Mouse (Mus musculus) brain, embryonic 14.5 days (tissue): Measurements from ENCODE around the gene Paics. TPM values are rescaled to one million over a fixed set of nuclear protein-coding genes. Genes with fewer than 3 reads are reported as not detected.
A peak's percentile ranks its signal among the peaks of the same experiment; 100 is the strongest.
"Not testable (repeated sequence)": the region's sequence is repeated elsewhere in the genome, so short reads cannot be mapped to it uniquely, and the experiment has no call there.

ENCODE experiments used
- DNase-seq: peaks from one replicate; pipeline ENCODE4 v3.0.0-alpha.2; 2011; ENCODE audit warnings: low read depth
- CTCF ChIP-seq: fragments of 200-500 bp; IDR thresholded peaks from 2 replicates; pipeline ENCODE4 v1.5.1; 2012; ENCODE audit warnings: inconsistent platforms, mild to moderate bottlenecking, moderate library complexity, borderline replicate concordance; ENCODE audit not compliant: insufficient read depth, insufficient read length; ENCODE audit errors: extremely low read depth
- POLR2A ChIP-seq: fragments of 200-500 bp; IDR thresholded peaks from 2 replicates; pipeline ENCODE4 v1.6.1; 2012; ENCODE audit warnings: mild to moderate bottlenecking, inconsistent platforms, borderline replicate concordance; ENCODE audit not compliant: poor library complexity, insufficient read depth, insufficient read length, severe bottlenecking; ENCODE audit errors: extremely low read depth
- polyA plus RNA-seq: library from polyadenylated mRNA; depleted of rRNA; stranded (reverse); fragments of >200 nt; gene quantifications from 2 replicates; pipeline ENCODE4 v1.2.3, GENCODE M21; 2012; rRNA removed

The Paics gene
- 94.4 and 103 TPM in 2 replicates for polyA plus RNA-seq

- DNase-seq, result peak; percentile 99
- TF ChIP-seq CTCF (no peak), POLR2A (peak; percentile 50; the same call in 1 of the 2 replicates)
These were observed at the start of gene Paics, which contains the start of gene Ppat for GRCm38 (mm10) chr5:76951106-76952027. Gene Paics (plus strand): TSS chr5:76951307. Gene Ppat (minus strand): TSS chr5:76951578.

GRCm38 (mm10) chr5:76902131-76902530 lies 49.0 kb upstream of the Paics start:
- DNase-seq, result no peak
- TF ChIP-seq POLR2A (no peak), CTCF (no peak)

GRCm38 (mm10) chr5:76904713-76905404 lies 46.2 kb upstream of the Paics start:
- TF ChIP-seq CTCF, result no peak
- TF ChIP-seq POLR2A, result no peak
- no peak for DNase-seq

GRCm38 (mm10) chr5:76905405-76906154 lies 45.5 kb upstream of the Paics start, which contains the start of gene Aasdh:
Gene Aasdh (minus strand): TSS chr5:76905514.
- peak; percentile 98 for DNase-seq
- TF ChIP-seq POLR2A, result peak; percentile 84
- TF ChIP-seq CTCF, result peak; percentile 13; the same call in 1 of the 2 replicates

GRCm38 (mm10) chr5:76906155-76906499 lies 45.0 kb upstream of the Paics start:
- no peak for DNase-seq
- no peak for TF ChIP-seq POLR2A
- no peak for TF ChIP-seq CTCF

- no peak for TF ChIP-seq CTCF
- TF ChIP-seq POLR2A, result no peak
- DNase-seq, result no peak
These were observed 40.3 kb upstream of the Paics start for GRCm38 (mm10) chr5:76910807-76911206.

GRCm38 (mm10) chr5:76912522-76912921 lies 38.6 kb upstream of the Paics start:
- not testable (repeated sequence) for DNase-seq

- DNase-seq, result no peak
- TF ChIP-seq CTCF, result no peak
- no peak for TF ChIP-seq POLR2A
These were observed 28.3 kb upstream of the Paics start for GRCm38 (mm10) chr5:76922833-76923232.

- DNase-seq, result peak; percentile 59
- TF ChIP-seq CTCF, result no peak
- no peak for TF ChIP-seq POLR2A
These were observed 27.7 kb upstream of the Paics start for GRCm38 (mm10) chr5:76923428-76923827.

- no peak for DNase-seq
- TF ChIP-seq CTCF (no peak), POLR2A (no peak)
These were observed 26.8 kb upstream of the Paics start for GRCm38 (mm10) chr5:76924296-76924695.

- no peak for TF ChIP-seq CTCF
- no peak for TF ChIP-seq POLR2A
- DNase-seq, result peak; percentile 61
These were observed 22.8 kb upstream of the Paics start for GRCm38 (mm10) chr5:76928124-76928832.

- TF ChIP-seq CTCF, result no peak
- TF ChIP-seq POLR2A, result no peak
These were observed 21.8 kb upstream of the Paics start for GRCm38 (mm10) chr5:76929180-76929877.

More at GRCm38 (mm10) chr5:76929180-76929877, 21.8 kb upstream of the Paics start:
- DNase-seq, result peak; percentile 18
